Mouse (Mus musculus) thymus, adult 2 months (tissue): ENCODE measurements around the gene AB124611.

Experiments
- CTCF ChIP-seq: fragments of 200-500 bp; IDR thresholded peaks from 2 replicates; pipeline ENCODE4 v1.5.1; 2012; ENCODE audit warnings: mild to moderate bottlenecking, control low read depth, low read length, moderate library complexity, borderline replicate concordance; ENCODE audit not compliant: control insufficient read depth, poor library complexity, insufficient read depth; ENCODE audit errors: extremely low read depth
- POLR2A ChIP-seq: fragments of 200-500 bp; IDR thresholded peaks from 2 replicates; pipeline ENCODE4 v1.6.1; 2012; ENCODE audit warnings: mild to moderate bottlenecking, low read length, control low read depth, moderate library complexity; ENCODE audit not compliant: control insufficient read depth, poor library complexity, insufficient read depth; ENCODE audit errors: extremely low read depth

DNA sequence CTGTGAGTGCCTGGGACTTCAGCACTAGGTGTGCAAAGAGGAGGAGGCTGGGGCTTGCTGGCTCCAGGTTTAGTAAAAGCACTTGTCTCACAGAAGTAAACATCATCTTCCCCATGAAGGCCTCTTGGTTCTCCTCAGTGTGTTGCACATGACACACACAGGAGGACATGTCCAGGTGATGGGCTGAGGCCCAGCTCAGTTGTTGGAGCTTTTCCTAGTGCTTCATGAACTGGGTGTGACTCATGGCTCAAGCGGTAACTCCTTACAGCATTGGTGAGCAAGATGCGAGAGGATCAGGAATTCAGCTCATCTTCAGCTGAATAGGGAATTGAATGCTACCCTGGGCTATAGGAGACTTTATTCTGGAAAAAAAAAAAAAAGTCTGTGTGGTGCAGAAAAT is 28.3 kb upstream of the AB124611 start:
- TF ChIP-seq CTCF, result no peak
- no peak for TF ChIP-seq POLR2A
